Mouse (Mus musculus) right cerebral cortex, adult 2 months (tissue): ENCODE measurements around the gene Smo.

Experiments
- DNase-seq, 2 experiments: peaks; one replicate each; pipeline ENCODE4 v3.0.0; 2021 to 2022; ENCODE audit warnings: low spot score in 2 of 2

The Smo gene

GRCm38 (mm10) chr6:29774161-29774560 lies 38.9 kb downstream of the Smo start:
- no peak for DNase-seq

GRCm38 (mm10) chr6:29775609-29776008 lies 40.3 kb downstream of the Smo start:
- DNase-seq: peak; percentile 41 to 48

DNA sequence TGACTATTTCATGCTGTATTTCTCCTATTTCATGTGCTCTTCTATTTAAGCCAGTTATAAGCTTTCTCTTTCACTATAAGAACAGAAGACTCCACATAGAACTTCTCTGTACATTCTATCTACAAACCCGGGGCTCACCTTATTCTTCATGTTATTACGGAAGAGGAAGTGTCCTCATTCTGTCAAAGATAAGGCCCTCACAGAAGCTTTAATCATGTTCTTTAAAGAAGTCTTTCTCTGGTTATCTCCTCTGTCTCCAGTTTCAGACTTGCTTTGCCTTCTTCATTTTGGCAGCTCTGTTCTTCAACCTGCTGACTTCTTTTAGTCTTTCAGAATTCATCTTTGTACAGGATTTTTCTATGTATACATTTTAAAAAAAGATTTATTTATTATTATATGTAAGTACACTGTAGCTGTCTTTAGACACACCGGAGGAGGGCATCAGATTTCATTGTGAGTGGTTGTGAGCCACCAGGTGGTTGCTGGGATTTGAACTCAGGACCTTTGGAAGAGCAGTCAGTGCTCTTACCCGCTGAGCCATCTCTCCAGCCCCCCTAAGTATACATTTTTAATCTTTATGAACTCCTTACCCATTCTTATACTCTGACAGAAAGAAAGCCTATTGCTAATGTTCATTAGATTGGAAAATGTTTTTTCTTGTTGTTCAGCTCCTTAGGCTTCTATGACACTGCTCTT lies 41.4 kb downstream of the Smo start:
- DNase-seq: no peak

DNA sequence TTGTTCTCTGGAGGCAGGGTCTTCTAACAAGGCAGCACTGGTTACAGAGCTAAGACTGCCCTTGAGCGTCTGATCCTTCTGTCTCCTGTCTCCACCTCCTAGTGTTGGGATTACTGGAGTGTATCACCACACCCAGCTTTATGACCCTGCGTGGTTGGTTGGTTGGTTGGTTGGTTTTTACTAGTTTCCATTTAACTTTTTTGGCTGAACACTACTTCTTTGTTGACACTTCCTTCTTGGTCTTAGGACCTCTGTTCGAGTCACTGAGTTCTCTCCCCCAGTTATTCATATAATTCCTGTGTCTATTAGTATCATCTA lies 41.9 kb downstream of the Smo start:
- no peak for DNase-seq

DNA sequence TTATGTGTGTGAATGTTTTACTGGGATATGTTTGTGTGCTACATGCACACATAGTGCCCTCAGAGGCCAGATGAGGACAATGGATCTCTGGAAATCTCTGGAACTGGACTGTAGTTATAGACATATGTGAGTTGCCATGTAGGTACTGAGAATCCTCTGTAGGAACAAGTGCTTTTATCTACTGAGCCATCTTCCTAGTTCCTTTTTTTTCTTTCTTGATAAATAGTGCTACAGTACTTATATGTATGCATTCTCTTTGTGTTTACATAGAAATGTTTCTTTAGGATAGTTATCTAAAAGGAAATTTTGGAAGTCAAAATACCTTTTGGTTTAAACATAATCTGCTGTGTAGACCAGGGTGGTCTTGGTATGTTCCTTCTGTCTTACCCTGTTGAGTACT lies 44.8 kb downstream of the Smo start:
- DNase-seq: no peak

GRCm38 (mm10) chr6:29780571-29780970 lies 45.3 kb downstream of the Smo start:
- DNase-seq: no peak

DNA sequence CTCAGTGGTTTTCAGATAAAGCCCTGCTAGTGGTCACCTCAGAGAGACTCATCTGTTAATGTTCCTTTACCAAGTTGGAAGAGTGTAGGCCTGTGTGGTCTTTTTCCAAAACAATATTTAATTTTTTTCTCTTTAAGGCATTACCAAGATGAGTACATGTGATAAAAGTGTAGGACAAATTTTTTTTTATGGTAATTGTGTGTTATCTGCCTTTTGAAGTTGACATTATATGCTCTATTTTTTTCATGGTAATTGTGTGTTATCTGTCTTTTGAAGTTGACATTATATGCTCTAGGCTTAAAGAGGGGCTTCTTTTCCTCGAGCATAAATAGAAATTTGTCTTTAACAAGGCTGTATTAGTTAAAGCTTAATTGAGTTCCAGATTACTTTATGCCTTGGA lies 46.9 kb downstream of the Smo start:
- DNase-seq: no peak

GRCm38 (mm10) chr6:29783960-29784359 lies 48.7 kb downstream of the Smo start:
- no peak for DNase-seq

GRCm38 (mm10) chr6:29784413-29785021 lies 49.2 kb downstream of the Smo start:
- no peak for DNase-seq

GRCm38 (mm10) chr6:29785759-29786158 lies 50.5 kb downstream of the Smo start:
- DNase-seq: no peak

GRCm38 (mm10) chr6:29788779-29789350 lies 53.6 kb downstream of the Smo start:
- no peak for DNase-seq

- no peak for DNase-seq
These were observed 54.9 kb downstream of the Smo start for GRCm38 (mm10) chr6:29790014-29790698.

DNA sequence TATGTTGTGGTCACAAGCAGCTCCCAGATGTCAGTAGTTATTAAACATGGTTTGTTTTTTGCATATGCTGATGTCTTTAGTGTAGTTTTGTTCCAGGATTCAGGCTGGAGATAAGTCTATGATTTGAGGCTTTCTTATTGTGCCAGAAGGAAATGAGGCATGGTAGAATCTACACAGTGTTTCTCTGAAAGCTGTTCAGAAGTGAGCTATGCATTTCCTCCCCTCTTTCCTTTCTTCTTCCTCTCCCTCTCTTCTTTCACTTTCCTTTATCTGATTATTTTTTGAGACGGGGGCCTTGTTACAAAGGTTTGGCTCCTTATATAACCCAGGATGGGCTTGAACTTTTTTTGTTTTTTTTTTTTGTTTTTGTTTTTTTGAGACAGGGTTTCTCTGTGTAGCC lies 58.2 kb downstream of the Smo start:
- no peak for DNase-seq

DNA sequence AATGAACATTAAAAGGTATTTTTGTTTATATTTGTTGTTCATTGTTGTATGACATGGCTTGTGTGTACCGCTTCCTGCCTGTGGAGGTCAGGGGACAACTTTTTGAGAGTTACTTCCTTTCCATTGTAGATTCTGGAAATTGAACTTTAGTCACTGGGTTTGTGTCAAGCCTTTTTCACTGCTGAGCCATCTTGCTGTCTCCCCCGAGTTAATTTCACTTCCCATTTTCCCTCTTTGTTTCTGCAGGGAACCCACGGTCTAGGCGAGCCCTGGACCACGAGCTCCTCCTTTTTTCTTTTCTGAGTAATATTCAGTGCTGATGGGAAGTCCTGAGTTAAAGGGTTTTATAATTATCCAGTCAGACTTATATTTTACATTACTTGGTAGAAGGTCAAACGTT lies 59.3 kb downstream of the Smo start:
- no peak for DNase-seq

DNA sequence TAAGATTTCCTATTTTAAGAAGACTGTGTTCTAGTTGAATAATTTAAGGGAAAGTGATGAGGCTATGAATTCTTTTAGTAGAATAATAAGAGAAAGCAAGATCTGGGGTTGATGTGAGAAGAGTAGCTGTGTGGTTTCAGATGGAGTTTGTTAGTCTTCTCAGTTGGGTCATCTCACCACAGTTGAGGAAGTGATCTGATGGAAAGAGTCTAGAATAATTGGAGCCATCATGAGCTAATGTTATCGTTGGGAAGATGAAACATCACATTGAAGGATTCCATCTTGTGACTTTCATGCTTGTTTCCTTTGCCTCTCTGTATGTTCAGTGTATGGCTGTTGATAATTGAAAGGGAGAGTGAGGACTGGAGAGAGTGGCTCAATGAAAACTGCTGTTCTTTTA lies 67.7 kb downstream of the Smo start:
- DNase-seq: no peak

GRCm38 (mm10) chr6:29804006-29804405 lies 68.7 kb downstream of the Smo start:
- DNase-seq: no peak

- DNase-seq: no peak
These were observed 70.1 kb downstream of the Smo start for GRCm38 (mm10) chr6:29805381-29805780.
